24 mouse cellular contexts compared by ENCODE assay signal in genomic region chr13:95522176-95522575, GRCm38 (mm10). TPM values are rescaled to one million over a fixed set of nuclear protein-coding genes. Genes with fewer than 3 reads are reported as not detected.
DNase-seq lines count a peak whose midpoint lies in the region; ATAC-seq and TF ChIP-seq lines count a peak whose summit lies in the region.
"Had no signal": no experiment of that assay in that cellular context is flagged by ENCODE, and none has a peak within 500 bp of the region (broad histone marks: within the 10 kb centered on the region; RNA-seq: fewer than 3 reads in every experiment).

No protein-coding gene starts in this region.

- no peaks in the 10 kb centered on the region for H3K36me3 ChIP-seq in kidney, adult 2 months (ENCODE audit: control insufficient read depth, insufficient read depth, low read length)
- no peaks in the 10 kb centered on the region for H3K36me3 ChIP-seq in kidney, embryonic 14.5 days (ENCODE audit: control insufficient read depth, insufficient read depth, low read length)
- no peaks in the 10 kb centered on the region for H3K36me3 ChIP-seq in stomach, embryonic 16.5 days (ENCODE audit: control insufficient read depth, insufficient read depth, low read length)
- no peaks in the 10 kb centered on the region for H3K36me3 ChIP-seq in stomach, postnatal 0 days (ENCODE audit: control insufficient read depth, insufficient read depth, low read length)
- H3K36me3 ChIP-seq in intestine, postnatal 0 days (ENCODE audit: control insufficient read depth, insufficient read depth), result no peaks in the 10 kb centered on the region
- no peaks in the 10 kb centered on the region for H3K36me3 ChIP-seq in heart, embryonic 12.5 days
- H3K36me3 ChIP-seq: embryonic facial prominence, embryonic 10.5 days; forebrain, embryonic 10.5 days; heart, embryonic 13.5 days had no signal

- ATAC-seq in kidney, embryonic 14.5 days (ENCODE audit: low FRiP score, low TSS enrichment), result no peak
- no peak for ATAC-seq in stomach, embryonic 16.5 days (ENCODE audit: insufficient read depth, low FRiP score)
- no peak for ATAC-seq in stomach, postnatal 0 days (ENCODE audit: low FRiP score, low TSS enrichment)
- ATAC-seq in intestine, postnatal 0 days, result no peak
- ATAC-seq in erythroid progenitor cell, adult 5-6 weeks (replicated peaks; ENCODE audit: low FRiP score, poor library complexity, severe bottlenecking), result no peak
- no peak for ATAC-seq in heart, embryonic 12.5 days (ENCODE audit: insufficient number of reproducible peaks, low FRiP score)
- ATAC-seq: forebrain, embryonic 14.5 days had no signal

- no peaks in the 10 kb centered on the region for H3K9me3 ChIP-seq in kidney, embryonic 14.5 days (ENCODE audit: control insufficient read depth, low read length)
- no peaks in the 10 kb centered on the region for H3K9me3 ChIP-seq in stomach, embryonic 16.5 days (replicated peaks; ENCODE audit: control insufficient read depth, low read length)
- H3K9me3 ChIP-seq in stomach, postnatal 0 days (ENCODE audit: control insufficient read depth, low read length), result no peaks in the 10 kb centered on the region
- H3K9me3 ChIP-seq in intestine, postnatal 0 days (ENCODE audit: control insufficient read depth), result no peaks in the 10 kb centered on the region
- no peaks in the 10 kb centered on the region for H3K9me3 ChIP-seq in heart, embryonic 12.5 days (replicated peaks)
- H3K9me3 ChIP-seq: embryonic facial prominence, embryonic 10.5 days; forebrain, embryonic 10.5 days; heart, embryonic 13.5 days had no signal

- TF ChIP-seq EP300 in stomach, postnatal 0 days (optimal IDR thresholded peaks at IDR 0.05), result no peak

- no peak overlapping the region for H3K4me3 ChIP-seq in kidney, adult 2 months (ENCODE audit: insufficient read depth, low read depth, low read length)
- no peak overlapping the region for H3K4me3 ChIP-seq in kidney, embryonic 14.5 days (ENCODE audit: low read length)
- no peak overlapping the region for H3K4me3 ChIP-seq in stomach, embryonic 16.5 days (replicated peaks; ENCODE audit: low read length)
- no peak overlapping the region for H3K4me3 ChIP-seq in stomach, postnatal 0 days (ENCODE audit: low read depth, low read length)
- no peak overlapping the region; the same call in 1 of the 2 replicates for H3K4me3 ChIP-seq in intestine, postnatal 0 days (ENCODE audit: low read depth, low read length)
- H3K4me3 ChIP-seq in heart, embryonic 12.5 days, result no peak overlapping the region
- H3K4me3 ChIP-seq: embryonic facial prominence, embryonic 10.5 days; forebrain, embryonic 10.5 days; gastrocnemius, adult 2 months; heart, embryonic 13.5 days had no signal

- TF ChIP-seq CTCF in kidney, adult 2 months (conservative IDR thresholded peaks at IDR 0.05; ENCODE audit: insufficient read depth, insufficient read length, low read depth, low read length), result no peak
- no peak for TF ChIP-seq CTCF in stomach, postnatal 0 days (IDR thresholded peaks at IDR 0.05; ENCODE audit: low read depth)
- TF ChIP-seq CTCF in intestine, postnatal 0 days (IDR thresholded peaks at IDR 0.05; ENCODE audit: low read depth), result no peak

- H3K4me2 ChIP-seq in kidney, embryonic 14.5 days (replicated peaks; ENCODE audit: low read depth, low read length), result no peak overlapping the region
- H3K4me2 ChIP-seq in stomach, embryonic 16.5 days (ENCODE audit: low read depth, low read length), result 0 out of 2 replicates have a peak overlapping the region, but pooled peaks have one; percentile 7
- H3K4me2 ChIP-seq in stomach, postnatal 0 days (replicated peaks; ENCODE audit: low read depth), result no peak overlapping the region
- peak overlapping the region; percentile 85 for H3K4me2 ChIP-seq in intestine, postnatal 0 days (replicated peaks; ENCODE audit: low read depth)
- no peak overlapping the region for H3K4me2 ChIP-seq in heart, embryonic 12.5 days
- H3K4me2 ChIP-seq: heart, embryonic 13.5 days had no signal

- no peak for TF ChIP-seq POLR2A in kidney, adult 2 months (IDR thresholded peaks at IDR 0.05; ENCODE audit: low read depth, low read length)

- intact Hi-C loops in left cerebral cortex, postnatal 4 days (cut with DNase I), result no loop called here

- H3K9ac ChIP-seq in kidney, embryonic 14.5 days (ENCODE audit: low read depth, low read length), result no peak overlapping the region
- no peak overlapping the region for H3K9ac ChIP-seq in stomach, embryonic 16.5 days (ENCODE audit: low read length)
- no peak overlapping the region for H3K9ac ChIP-seq in stomach, postnatal 0 days (ENCODE audit: low read length)
- H3K9ac ChIP-seq in intestine, postnatal 0 days (ENCODE audit: low read depth, low read length), result no peak overlapping the region
- H3K9ac ChIP-seq in heart, embryonic 12.5 days, result no peak overlapping the region
- H3K9ac ChIP-seq: heart, embryonic 13.5 days had no signal

- DNase-seq in kidney, adult 2 months, result peak; percentile 66
- no peak for DNase-seq in stomach, postnatal 0 days (ENCODE audit: low spot score)
- no peak for DNase-seq in left cerebral cortex, postnatal 4 days
- DNase-seq: adrenal gland, adult 2 months; adrenal gland, postnatal 36 days; cerebellum, adult 2 months; cerebellum, postnatal 10 days; gastrocnemius, adult 2 months; gastrocnemius, postnatal 25 days; heart, postnatal 36 days had no signal

- peaks cover 13% of the 10 kb centered on the region; the same call in 1 of the 2 replicates for H3K4me1 ChIP-seq in kidney, adult 2 months (ENCODE audit: control insufficient read depth, insufficient read depth, low read length)
- H3K4me1 ChIP-seq in kidney, embryonic 14.5 days (ENCODE audit: control insufficient read depth, insufficient read depth, low read length), result peaks cover 4% of the 10 kb centered on the region; the same call in 1 of the 2 replicates
- 0 out of 2 replicates have a peak, but pooled peaks cover 6% of the 10 kb centered on the region for H3K4me1 ChIP-seq in stomach, embryonic 16.5 days (ENCODE audit: control insufficient read depth, insufficient read depth, low read length)
- H3K4me1 ChIP-seq in stomach, postnatal 0 days (replicated peaks; ENCODE audit: control insufficient read depth, insufficient read depth), result no peaks in the 10 kb centered on the region
- no peaks in the 10 kb centered on the region; the same call in none of the 2 replicates for H3K4me1 ChIP-seq in intestine, postnatal 0 days (replicated peaks; ENCODE audit: control insufficient read depth, insufficient read depth, low read length)
- peaks cover 13% of the 10 kb centered on the region; the same call in 1 of the 2 replicates for H3K4me1 ChIP-seq in heart, embryonic 12.5 days (replicated peaks)

- 41% methylated on average over 10 of the region's 10 CpGs for WGBS in kidney, adult 2 months
- WGBS in kidney, embryonic 14.5 days, result 80% methylated on average over 10 of the region's 10 CpGs
- 66% methylated on average over 10 of the region's 10 CpGs for WGBS in stomach, embryonic 16.5 days
- 69% methylated on average over 10 of the region's 10 CpGs for WGBS in stomach, postnatal 0 days
- WGBS in intestine, postnatal 0 days, result 37% methylated on average over 10 of the region's 10 CpGs
- 85% methylated on average over 10 of the region's 10 CpGs for WGBS in heart, embryonic 12.5 days

- 0 out of 2 replicates have a peak overlapping the region, but pooled peaks have one; percentile 30 for H3K27ac ChIP-seq in kidney, adult 2 months (ENCODE audit: insufficient read depth, low read depth, low read length)
- H3K27ac ChIP-seq in kidney, embryonic 14.5 days (ENCODE audit: low read depth, low read length), result no peak overlapping the region
- H3K27ac ChIP-seq in stomach, embryonic 16.5 days (ENCODE audit: low read length), result peak overlapping the region; percentile 57; the same call in 1 of the 2 replicates
- no peak overlapping the region for H3K27ac ChIP-seq in stomach, postnatal 0 days (replicated peaks)
- H3K27ac ChIP-seq in intestine, postnatal 0 days (ENCODE audit: low read depth, low read length), result peak overlapping the region; percentile 2; the same call in 1 of the 2 replicates
- no peak overlapping the region for H3K27ac ChIP-seq in heart, embryonic 12.5 days (ENCODE audit: poor library complexity, severe bottlenecking)
- H3K27ac ChIP-seq: embryonic facial prominence, embryonic 10.5 days; forebrain, embryonic 10.5 days; gastrocnemius, adult 2 months; heart, embryonic 13.5 days had no signal

- no peaks in the 10 kb centered on the region for H3K27me3 ChIP-seq in kidney, adult 2 months (replicated peaks; ENCODE audit: control insufficient read depth, insufficient read depth, low read length)
- H3K27me3 ChIP-seq in kidney, embryonic 14.5 days (ENCODE audit: control insufficient read depth, insufficient read depth, low read length), result peaks cover 25% of the 10 kb centered on the region
- no peaks in the 10 kb centered on the region for H3K27me3 ChIP-seq in stomach, embryonic 16.5 days (ENCODE audit: control insufficient read depth, insufficient read depth, low read length)
- H3K27me3 ChIP-seq in stomach, postnatal 0 days (ENCODE audit: control insufficient read depth, insufficient read depth, low read length), result no peaks in the 10 kb centered on the region
- H3K27me3 ChIP-seq in intestine, postnatal 0 days (replicated peaks; ENCODE audit: control insufficient read depth, insufficient read depth, low read length), result 0 out of 2 replicates have a peak, but pooled peaks cover 4% of the 10 kb centered on the region
- H3K27me3 ChIP-seq in heart, embryonic 12.5 days (replicated peaks), result peaks cover 34% of the 10 kb centered on the region

RNA-seq across cellular contexts. Expression of gene F2rl1, which starts 2.9 kb away (rescaled TPM):
- 27.2 and 29.9 TPM in 2 replicates for polyA plus RNA-seq in kidney, adult 2 months (2012; rRNA removed)
- 6.2 and 7.8 TPM in 2 replicates for polyA plus RNA-seq in kidney, embryonic 14.5 days (2014; fragmentation: Nextera tagmentation; extraction: Ambion mirVana)
- 14.9 and 17.7 TPM in 2 replicates for polyA plus RNA-seq in stomach, embryonic 16.5 days (2015; fragmentation: Nextera tagmentation; extraction: Ambion mirVana)
- 10.7 and 12.8 TPM in 2 replicates for polyA plus RNA-seq in stomach, postnatal 0 days (2015; fragmentation: Nextera tagmentation; extraction: Ambion mirVana)
- 32.6 and 36.4 TPM in 2 replicates for polyA plus RNA-seq in intestine, postnatal 0 days (2015; fragmentation: Nextera tagmentation; extraction: Ambion mirVana)
- total RNA-seq in erythroid progenitor cell, adult 5-6 weeks (2015; ENCODE audit: low replicate concordance), result not detected in 2 replicates
- total RNA-seq in erythroid progenitor cell, adult 5-6 weeks (2017; ENCODE audit: low replicate concordance), result 1.7 TPM in 1 of 2 replicates, not detected in the other
- polyA plus RNA-seq in heart, embryonic 12.5 days (2016; fragmentation: Nextera tagmentation; extraction: Ambion mirVana), result 0.26 TPM in 1 of 2 replicates, not detected in the other
- total RNA-seq in left cerebral cortex, postnatal 4 days (2021), result under 1 TPM; 0.14 to 0.24 TPM
- total RNA-seq: CH12.LX had no signal

RNA-seq across cellular contexts. Expression of gene S100z, which starts 43.7 kb away (rescaled TPM):
- polyA plus RNA-seq in kidney, adult 2 months (2012; rRNA removed), result 0.80 TPM in 1 of 2 replicates, not detected in the other
- not detected in 2 replicates for polyA plus RNA-seq in kidney, embryonic 14.5 days (2014; fragmentation: Nextera tagmentation; extraction: Ambion mirVana)
- 0.40 TPM in 1 of 2 replicates, not detected in the other for polyA plus RNA-seq in stomach, embryonic 16.5 days (2015; fragmentation: Nextera tagmentation; extraction: Ambion mirVana)
- 0.38 and 0.39 TPM in 2 replicates for polyA plus RNA-seq in stomach, postnatal 0 days (2015; fragmentation: Nextera tagmentation; extraction: Ambion mirVana)
- polyA plus RNA-seq in intestine, postnatal 0 days (2015; fragmentation: Nextera tagmentation; extraction: Ambion mirVana), result 2.0 and 2.1 TPM in 2 replicates
- not detected in 2 replicates for total RNA-seq in erythroid progenitor cell, adult 5-6 weeks (2015; ENCODE audit: low replicate concordance)
- total RNA-seq in erythroid progenitor cell, adult 5-6 weeks (2017; ENCODE audit: low replicate concordance), result not detected in 2 replicates
- polyA plus RNA-seq in heart, embryonic 12.5 days (2016; fragmentation: Nextera tagmentation; extraction: Ambion mirVana), result not detected in 2 replicates
- not detected for total RNA-seq in left cerebral cortex, postnatal 4 days (2021)
- total RNA-seq: adrenal gland, adult 2 months; adrenal gland, postnatal 36 days; CH12.LX; gastrocnemius, adult 2 months; granulocyte monocyte progenitor cell, adult 5-6 weeks; heart, adult 8-10 months; heart, postnatal 36 days had no signal
- polyA plus RNA-seq: adrenal gland, adult 2 months; cerebellum, adult 2 months; forebrain, embryonic 10.5 days; forebrain, embryonic 14.5 days; heart, embryonic 13.5 days; heart, postnatal 0 days; hindbrain, embryonic 11.5 days had no signal

Comparison
In these comparisons a context has a peak if more than half of its experiments do, and no peak if none do; other contexts are left out.
1. H3K27ac ChIP-seq: peak in kidney, adult 2 months (single experiment), stomach, embryonic 16.5 days (single experiment) and intestine, postnatal 0 days (single experiment); none in kidney, embryonic 14.5 days (single experiment), stomach, postnatal 0 days (single experiment) and heart, embryonic 12.5 days (single experiment).
2. H3K4me2 ChIP-seq: peak in stomach, embryonic 16.5 days (single experiment) and intestine, postnatal 0 days (single experiment); none in kidney, embryonic 14.5 days (single experiment), stomach, postnatal 0 days (single experiment) and heart, embryonic 12.5 days (single experiment).